Mouse (Mus musculus): ENCODE measurements around the gene Cog3. TPM values are rescaled to one million over a fixed set of nuclear protein-coding genes. Genes with fewer than 3 reads are reported as not detected.
"Not testable (repeated sequence)": the region's sequence is repeated elsewhere in the genome, so short reads cannot be mapped to it uniquely, and the experiment has no call there.

The Cog3 gene
- 10 to 100 TPM; 30.5 to 32.2 TPM for total RNA-seq (2021)
- long read RNA-seq, experiment 1, full-length matches to known transcripts, result 4 of 11 reads
- long read RNA-seq, experiment 1, partial matches to known transcripts, result 0 of 11 reads
- long read RNA-seq, experiment 1, other reads (novel, unspliced or antisense), result 7 of 11 reads
- long read RNA-seq, experiment 2, full-length matches to known transcripts, result 26 of 40 reads
- long read RNA-seq, experiment 2, partial matches to known transcripts, result 5 of 40 reads
- long read RNA-seq, experiment 2, other reads (novel, unspliced or antisense), result 9 of 40 reads

DNA sequence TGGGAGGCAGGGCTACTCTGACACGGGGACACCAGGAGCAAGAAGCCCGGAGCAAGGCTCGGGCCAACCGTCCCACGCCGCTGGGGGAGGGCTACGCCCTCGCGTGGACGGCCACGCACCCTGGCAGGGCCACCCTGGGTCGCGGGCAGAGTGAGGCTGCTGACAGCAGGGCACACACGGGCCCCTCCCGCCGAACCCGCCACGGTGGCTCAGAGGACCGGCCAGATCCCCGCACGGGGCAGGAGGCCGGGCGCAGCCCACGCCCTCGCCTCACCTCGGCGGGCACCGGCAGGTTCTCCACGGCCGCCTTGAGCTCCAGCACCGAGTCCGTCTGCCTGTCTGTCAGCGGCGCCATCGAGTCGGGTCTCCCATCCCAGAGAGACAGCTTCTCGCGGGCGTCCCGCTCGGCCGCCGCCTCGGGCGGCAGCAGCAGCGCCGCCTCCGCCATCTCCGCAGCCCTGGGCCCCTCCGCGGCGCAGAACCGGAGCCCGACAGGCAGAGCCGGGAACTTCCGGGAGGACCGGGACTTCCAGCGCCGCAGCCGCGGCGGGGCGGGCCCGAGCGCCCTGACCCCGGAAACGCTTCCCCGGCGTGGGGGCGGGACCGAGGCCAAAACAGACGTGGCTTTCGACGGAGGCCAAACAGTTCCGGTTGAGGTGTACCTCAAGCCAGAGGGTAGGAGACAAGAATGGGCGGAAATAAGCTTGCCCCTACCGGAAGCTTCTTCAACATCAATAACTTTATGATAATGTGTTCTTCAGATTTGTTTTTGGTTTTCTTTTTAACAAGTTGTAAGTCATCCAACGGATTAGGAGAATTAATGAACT, at the start of gene Cog3:
Gene Cog3 (minus strand): TSS at position 527 of the 827 bp plus-strand sequence.
- DNase-seq (ENCODE audit: low spot score in 2 of 2), result peak; percentile 93 to 96

DNA sequence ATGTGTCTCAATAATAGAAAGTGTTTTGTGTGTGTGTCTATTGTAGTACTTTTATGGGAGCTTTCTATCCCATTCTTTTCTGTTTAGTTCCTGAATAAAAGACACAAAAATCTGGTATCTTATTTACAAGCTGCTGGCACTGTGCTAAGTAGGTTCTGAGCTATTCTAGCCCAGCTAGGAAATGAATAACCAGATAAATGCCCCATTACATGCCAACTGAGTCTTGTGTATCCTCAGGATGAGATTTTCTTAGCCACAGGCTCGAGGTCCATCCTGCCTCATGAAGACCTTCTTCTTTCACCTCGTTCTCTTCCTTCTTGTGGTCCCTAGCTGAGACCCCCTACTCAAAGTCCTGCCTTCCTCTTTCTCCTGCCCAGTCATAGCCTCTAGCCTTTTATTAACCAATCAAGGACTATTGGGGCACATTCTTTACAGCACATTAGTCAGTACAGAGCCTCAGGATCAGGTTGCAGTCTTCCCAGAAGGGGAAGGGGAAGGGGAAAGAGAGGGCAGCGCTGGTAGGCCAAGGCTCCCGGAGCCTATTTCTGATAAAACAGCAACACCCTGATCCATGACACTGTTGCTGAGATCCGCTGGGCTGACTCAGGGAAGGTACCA, 43.6 kb upstream of the Cog3 start:
- no peak for DNase-seq (ENCODE audit: low spot score in 2 of 2)

DNA sequence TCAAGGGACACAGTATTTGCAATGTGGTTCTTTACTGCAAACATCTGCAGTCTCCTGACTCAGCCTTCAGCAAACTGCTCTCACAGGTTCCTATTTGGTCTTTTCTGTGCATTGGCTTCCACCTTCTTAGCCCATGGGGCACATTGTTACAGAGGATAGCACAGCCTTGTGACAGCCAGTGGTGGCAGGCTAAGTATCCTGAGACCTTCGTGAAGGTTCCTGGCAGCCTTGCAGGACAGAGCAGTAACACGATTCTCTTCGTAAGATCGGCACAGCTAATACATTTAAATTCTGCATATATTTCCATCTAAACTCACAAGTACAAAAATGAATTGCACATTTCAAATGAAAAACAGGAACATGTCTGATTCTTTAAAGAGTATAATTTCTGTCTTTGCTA, 41.6 kb upstream of the Cog3 start:
- no peak for DNase-seq (ENCODE audit: low spot score in 2 of 2)

DNA sequence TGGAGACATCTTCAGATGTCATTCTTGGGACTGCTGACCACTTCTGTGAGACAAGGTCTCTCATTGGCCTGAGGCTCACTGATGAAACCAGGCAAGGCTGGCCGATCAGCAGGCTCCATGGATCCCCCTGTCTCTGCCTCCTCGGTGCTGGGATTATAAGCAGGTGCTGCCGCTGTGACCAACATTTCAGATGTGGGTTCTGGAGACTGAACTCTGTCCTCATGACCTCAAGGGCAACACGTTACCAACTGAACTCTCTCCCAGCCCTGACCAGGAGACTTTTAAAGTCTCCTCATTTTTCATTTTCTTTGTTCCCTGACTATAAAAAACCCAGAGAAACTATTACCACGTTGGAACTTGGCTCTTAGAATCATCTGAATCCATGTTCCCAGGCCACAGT, 40.4 kb upstream of the Cog3 start:
- DNase-seq (ENCODE audit: low spot score in 2 of 2), result no peak

DNA sequence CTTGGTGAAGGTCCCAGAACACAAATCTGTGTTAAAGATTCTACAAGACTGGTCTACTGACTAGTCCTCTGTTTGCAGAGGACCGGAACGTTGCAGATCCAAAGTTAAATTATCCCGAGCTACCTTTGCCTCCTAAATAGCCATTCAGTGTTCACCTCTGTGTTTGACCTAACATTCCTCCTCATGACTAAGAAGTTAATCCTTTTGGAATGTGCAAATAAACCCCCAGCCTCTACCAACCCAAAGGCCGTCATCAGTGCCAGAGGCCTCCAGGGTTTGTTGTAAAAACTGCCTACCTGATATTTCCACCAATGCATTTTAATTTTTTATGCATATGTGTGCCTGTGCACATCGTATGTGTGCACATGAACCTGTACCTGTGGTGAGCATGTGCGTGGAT, 40.0 kb upstream of the Cog3 start:
- DNase-seq (ENCODE audit: low spot score in 2 of 2), result no peak

DNA sequence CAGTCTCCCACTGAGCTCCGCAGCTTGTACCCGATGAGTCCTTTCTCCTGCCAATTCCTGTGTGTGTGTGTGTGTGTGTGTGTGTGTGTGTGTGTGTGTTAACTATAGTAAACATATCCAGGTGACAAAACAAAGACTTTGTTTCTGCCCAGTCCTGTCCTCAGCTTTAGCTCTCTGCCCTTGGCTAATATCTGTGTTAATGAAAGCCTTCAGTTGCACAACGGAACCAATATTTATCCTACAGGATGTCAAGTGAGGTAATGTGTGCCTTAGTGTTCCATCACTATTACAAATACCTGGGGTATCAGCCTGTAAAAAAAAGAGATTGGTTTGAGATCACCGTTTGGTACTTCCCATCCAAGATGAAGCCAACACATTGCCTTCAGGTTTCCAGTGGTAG, 38.8 kb upstream of the Cog3 start:
- no peak for DNase-seq (ENCODE audit: low spot score in 2 of 2)

DNA sequence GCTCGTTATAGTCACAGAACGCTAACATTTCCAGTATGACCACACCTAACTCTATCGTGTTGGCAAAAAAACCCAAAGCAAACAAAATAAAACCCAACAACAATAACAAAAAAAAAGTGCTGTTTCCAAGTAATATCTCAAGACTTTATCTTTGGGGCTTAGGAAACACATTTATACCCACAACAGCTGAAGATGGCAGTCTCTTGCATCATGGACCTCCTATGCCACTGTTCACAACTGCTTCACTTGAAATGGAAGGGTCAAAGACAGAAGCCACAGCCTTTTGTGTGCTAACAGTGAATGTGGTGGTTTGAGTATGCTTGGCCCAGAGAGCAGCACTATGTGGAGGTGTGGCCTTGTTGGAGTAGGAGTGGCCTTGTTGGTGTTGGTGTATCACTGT, 37.1 kb upstream of the Cog3 start:
- no peak for DNase-seq (ENCODE audit: low spot score in 2 of 2)

DNA sequence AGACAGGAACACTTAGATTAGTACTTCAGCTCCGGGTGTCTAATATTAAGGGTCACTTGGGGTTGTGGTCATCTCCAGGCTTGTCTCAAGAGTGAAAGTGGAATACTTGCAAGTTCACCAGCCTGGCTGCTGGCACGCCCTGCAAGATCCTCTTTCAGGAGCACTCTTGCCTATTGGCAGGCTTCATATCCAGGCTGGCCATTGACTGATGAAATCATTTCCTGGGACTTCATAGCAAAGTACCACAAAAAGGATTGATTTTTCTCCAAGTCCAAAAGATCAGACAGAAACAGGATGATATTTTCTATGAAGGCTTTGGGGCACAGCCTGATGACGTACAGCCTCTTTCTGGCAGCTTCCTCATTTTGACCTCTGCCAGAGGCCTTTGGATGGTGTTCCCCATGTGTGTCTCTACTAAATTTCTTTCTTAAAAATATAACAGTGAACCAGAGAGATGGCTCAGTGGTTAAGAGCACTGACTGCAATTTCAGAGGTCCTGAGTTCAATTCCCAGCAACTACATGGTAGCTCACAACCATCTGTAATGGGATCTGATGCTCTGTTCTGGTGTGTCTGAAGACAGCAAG, 36.2 kb upstream of the Cog3 start:
- DNase-seq (ENCODE audit: low spot score in 2 of 2), result no peak

DNA sequence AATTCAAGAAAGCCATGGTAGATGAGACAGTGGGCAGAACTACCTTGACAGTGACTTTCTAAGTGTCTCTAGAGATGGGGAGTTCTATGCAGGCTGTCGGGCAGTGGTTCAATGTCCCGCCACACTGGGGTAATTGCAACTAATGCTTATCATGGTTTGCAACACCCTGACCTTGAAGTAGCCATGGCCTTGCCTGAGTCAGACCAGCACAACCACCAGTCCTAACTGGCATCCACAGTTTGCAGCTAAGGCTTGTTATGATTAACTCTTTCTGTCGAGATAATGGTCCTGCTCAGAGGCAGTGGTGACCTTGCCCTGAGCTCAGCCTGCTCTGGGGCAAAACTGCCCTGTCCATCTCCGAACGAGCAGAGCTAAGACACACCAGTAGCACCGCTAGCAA, 35.0 kb upstream of the Cog3 start:
- DNase-seq (ENCODE audit: low spot score in 2 of 2), result peak in 1 of 2 experiments; percentile 33

DNA sequence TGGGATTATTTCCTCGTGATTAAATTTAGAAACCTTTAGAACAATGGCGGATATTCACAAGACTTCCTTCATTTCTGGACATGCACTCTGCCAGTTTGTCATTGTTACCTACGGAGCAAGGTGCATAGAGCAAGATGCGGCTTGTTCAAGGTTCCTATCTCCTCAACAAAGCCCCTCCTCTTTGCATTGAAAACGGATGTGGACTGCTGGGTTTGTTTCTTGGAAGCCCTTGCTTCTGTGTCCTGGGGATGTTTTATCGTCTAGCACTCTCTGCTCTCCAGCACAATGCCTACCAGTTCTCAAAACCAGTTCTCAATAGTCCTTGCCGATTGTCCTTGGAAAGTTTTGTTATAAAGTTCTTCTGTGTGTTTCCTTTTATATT, 33.5 kb upstream of the Cog3 start:
- DNase-seq (ENCODE audit: low spot score in 2 of 2), result no peak

DNA sequence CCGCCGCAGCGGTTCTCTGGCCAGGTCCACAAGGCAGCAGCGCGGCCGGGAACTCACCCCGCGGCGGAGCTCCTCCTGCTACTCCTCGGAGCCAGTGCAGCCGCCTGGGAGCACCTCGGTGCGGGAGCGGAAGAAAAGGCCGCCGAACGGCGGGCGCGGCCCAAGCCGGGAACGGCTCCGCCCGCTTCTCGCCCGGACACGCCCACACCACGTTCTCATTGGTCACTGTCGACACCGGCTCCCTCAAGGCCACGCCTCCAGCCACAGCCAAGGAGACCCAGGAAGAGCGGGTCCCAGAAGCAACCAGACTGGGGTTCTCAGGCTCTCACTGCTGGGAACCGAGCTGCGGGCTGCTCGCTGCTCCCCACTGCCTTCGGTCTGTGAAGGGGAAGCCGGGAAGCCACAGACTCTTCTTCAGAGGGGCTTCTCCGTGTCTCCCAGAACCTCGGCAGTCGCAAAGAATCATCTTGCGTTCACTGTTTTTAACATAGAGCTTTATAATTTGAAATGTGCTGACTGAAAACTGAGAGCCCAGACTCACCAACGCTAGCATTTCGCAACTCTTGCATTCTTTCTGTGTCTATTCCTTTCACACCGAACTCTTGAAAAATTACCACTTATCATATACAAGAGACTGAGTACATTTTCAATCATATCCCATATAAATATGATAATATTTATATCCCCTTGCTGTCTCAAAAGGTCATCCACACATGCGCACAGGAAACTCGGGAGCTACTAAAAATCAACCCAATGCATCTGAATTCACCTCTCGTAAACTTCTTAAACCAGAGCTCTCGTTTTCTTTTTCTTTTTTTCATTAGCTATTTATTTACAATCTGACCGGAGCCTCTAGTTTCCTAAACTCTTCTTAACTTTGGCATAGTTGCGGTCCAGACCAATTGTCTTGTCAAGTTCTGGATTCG, 32.8 kb upstream of the Cog3 start, which contains the start of gene Slc25a30:
Gene Slc25a30 (minus strand): TSS at position 170 of the 926 bp plus-strand sequence.
- peak; percentile 91 to 93 for DNase-seq (ENCODE audit: low spot score in 2 of 2)

DNA sequence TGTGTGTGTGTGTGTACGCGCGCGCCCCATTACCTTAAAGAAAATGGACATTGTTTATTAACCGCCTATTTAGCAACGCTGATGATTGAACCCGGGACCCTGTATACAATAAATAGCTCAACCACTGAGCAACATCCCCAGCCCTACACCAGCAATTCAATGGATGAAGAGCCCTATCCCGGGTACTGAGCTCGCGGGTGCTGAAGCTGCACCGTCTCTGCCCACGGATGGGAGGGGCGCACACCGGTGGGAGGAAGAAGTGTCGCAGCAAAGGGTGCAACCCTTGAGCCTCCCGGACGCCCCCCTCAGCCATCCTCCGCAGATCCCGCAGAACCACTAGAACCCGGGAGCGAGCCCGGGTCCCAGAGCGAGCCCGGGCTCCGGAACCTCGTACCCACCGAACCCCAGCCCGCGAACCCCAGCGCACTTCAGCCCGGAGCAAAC, 32.1 kb upstream of the Cog3 start:
- DNase-seq (ENCODE audit: low spot score in 2 of 2), result no peak

DNA sequence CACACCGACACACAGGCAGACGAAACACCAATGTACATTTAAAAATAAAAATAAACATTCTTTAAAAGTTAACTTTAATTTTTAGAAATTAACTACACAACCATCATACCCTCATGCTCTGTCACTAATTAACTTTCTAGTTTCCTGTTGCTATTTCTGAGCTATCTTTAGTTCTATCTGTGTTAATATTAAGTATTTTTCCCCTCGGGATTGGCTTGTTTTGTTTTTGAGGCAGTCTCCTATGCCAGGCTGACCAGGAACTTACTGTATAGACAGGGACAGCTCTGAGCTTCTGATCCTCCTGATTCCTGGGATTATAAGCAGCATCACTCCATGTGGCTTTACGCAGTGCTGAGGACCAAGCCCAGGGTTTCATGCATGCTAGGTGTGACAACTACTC, 25.6 kb upstream of the Cog3 start:
- no peak for DNase-seq (ENCODE audit: low spot score in 2 of 2)

DNA sequence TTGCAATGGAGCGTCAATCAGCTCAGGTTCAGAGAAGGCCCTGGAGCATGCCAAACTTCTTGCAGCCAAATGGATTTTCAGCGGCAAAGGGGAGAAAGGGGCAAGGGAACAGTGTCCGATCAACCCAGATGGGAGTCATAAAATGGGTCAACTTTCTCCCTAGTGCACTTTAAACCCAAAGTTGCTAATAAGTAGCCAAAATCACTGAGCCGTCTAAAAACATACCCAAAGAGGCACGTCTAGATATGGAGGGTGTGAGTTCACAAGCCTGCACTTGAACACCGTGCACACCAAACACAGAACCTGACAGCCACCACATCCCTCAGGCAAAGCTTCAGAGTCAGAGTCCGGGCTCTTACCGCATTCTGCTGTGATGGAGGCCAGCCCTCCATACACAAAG, 22.3 kb upstream of the Cog3 start:
- no peak for DNase-seq (ENCODE audit: low spot score in 2 of 2)

DNA sequence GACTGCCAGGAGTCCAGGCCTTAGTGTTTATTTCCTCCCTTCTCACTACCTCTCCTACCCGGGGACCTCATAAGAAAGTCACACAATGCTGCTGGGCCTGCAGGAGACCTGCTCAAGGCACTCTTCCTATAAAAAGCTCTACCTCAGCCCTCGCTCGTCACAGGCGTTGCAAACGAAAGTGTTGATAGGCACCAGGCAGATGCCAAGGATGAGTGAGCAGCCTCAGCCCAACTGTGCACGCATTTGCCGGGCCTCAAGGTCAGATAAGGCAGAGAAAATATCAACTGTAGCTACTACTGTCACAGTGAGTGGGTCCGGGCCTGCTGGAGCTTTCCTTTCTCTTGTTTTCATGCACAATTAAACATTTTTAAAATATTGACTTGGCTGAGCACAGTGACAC, 19.1 kb upstream of the Cog3 start:
- no peak for DNase-seq (ENCODE audit: low spot score in 2 of 2)

DNA sequence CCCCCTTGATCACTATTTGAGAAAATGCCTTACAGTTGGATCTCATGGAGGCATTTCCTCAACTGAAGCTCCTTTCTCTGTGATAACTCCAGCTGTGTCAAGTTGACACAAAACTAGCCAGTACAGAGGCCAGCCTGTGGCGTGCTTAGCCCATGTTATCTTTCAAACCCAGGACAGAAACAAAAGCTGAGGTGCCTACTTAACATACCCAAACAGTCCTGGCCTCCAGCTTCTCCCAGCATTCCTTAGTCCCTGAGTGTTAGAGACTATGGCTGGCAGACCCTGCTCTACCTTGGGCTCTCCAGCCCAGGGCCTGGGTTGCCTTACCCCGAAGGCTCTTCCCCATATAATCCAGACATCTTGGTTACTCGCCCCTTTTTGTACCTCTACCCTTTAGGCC, 18.1 kb upstream of the Cog3 start:
- not testable (repeated sequence) for DNase-seq (ENCODE audit: low spot score in 2 of 2)

DNA sequence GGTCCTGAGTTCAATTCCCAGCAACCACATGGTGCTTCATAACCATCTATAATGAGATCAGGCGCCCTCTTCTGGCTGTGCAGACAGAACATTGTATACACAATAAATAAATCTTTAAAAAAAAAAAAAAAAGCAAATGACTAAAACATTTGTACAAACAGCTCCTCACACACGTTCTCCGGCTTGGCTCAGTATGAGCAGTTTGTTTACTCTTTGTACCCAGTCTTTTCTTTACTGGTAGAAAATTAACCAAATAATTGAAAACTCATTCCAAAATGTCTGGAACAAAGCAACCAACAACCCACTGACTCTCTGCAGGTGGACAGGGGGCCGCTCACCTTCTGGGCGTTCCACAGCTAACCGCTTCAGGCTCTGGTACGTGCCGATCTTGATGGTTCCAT, 16.8 kb upstream of the Cog3 start:
- no peak for DNase-seq (ENCODE audit: low spot score in 2 of 2)

DNA sequence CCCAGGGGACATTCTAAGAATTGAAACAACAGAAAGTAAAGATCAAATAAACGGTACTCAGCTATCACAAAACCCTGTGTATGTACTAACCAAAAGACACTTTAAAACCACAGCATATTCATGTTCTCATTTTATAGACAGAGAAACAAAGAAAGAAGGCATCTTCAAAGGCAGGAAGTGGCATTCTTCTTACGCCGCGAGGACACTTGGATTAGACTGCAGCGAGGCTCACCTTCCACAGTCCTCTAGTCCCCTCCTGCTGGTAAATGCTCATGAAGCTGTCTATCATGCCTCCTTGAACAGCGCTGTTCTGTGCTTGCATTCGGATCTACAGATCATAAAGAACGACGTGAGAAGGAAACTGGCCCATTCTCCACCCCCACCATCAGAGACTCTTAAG, 15.0 kb upstream of the Cog3 start:
- DNase-seq (ENCODE audit: low spot score in 2 of 2), result no peak

DNA sequence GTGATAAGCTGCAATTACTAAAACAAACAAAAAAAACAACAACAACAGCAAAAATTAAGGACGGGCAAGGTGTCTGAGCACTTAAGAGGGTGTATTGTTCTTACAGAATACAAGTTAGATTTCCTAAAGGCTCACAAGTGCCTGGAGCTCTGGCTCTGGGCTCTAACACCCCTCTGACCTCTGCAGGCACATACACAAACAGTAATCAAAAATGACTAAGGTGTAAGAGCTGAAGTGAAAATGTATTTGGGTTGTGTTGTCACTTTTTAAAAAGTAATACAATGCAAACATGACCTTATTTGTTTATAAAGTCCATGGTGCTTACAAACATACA, 13.9 kb upstream of the Cog3 start:
- DNase-seq (ENCODE audit: low spot score in 2 of 2), result no peak

DNA sequence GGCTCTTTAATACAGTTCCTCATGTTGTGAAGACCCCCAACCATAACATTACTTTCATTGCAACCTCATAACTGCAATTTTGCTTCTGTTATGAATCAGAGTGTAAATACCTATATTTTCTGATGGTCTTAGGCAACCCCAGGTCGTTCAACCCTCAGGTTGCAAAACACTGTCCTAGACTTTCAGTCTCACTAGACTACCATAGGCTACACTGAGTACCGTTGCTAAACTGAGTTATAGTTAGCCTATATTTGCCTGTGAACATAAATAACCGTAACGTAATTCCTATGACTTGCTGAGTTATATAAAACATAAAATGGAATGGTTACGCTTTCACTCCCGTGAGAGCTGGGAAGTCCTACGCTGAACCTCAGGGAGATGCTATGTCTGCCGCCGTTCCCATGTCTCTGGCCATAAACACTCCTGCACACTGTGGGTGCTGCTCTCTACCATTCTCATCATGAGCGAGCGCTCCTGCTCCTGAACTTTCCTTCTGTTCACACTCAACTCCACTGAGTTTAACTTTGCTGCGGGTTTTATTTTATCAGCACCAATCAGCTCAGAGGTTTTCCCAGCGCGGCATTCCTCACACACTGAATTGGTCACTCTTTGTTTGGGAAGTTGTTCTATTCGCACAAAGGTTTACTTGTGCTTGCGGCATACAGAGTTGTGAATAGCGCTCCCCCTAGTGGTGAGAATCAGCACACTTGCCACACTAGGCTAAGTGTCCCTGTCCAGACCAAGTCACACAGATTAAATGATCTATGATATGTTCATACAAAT, 13.4 kb upstream of the Cog3 start:
- peak in 1 of 2 experiments; percentile 39 for DNase-seq (ENCODE audit: low spot score in 2 of 2)

Measured in adrenal gland, postnatal 4 days (tissue).